Mouse (Mus musculus) left cerebral cortex, postnatal 14 days (tissue): ENCODE data around the gene Ffar4. TPM values are rescaled to one million over a fixed set of nuclear protein-coding genes. Genes with fewer than 3 reads are reported as not detected.

Experiments used
- DNase-seq, 2 experiments: peaks; one replicate each; pipeline ENCODE4 v3.0.0; 2021 to 2022; ENCODE audit warnings: low spot score in 2 of 2, mixed read lengths in 1 of 2
- intact Hi-C: fragments of 180-260 bp; cut with DNase I; formaldehyde crosslinking; loops from one replicate; pipeline ENCODE4 v1.15.1; 2025
- total RNA-seq, 2 experiments: library from RNA; stranded (reverse); gene quantifications; 2 replicates each; pipeline ENCODE4 v1.2.3; 2021

Gene Ffar4
- total RNA-seq, 2 experiments from 2014 or later: not detected

DNA sequence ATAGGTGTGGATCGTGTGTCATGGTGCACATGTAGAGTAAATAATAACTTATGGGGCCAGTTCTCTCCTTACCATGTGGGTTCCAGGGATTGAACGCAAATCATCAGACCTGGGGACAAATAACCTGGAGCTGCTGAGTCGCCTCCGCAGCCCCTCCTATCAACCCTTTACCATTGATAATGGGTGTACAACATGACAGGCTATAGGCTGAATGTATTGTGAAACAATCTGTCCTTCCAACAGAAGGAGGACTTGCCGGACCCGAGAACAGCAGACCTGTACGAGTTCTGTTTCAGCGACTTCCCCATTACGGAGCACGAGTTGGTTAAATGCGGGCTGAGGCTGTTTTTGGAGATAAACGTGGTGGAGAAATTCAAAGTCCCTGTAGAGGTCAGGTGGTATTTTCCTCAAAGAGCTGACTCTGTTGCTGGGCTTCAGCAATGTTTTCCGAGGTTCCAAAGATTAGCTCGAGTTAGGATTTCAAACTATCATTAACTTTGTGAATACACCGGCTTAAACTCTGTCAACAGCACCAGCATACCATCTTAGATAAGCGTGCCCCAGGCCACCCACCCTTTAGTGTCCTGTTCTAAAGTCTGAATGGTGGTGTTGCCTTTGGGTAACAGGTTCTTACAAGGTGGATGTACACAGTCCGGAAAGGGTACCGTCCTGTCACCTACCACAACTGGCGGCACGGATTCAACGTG lies 64.9 kb downstream of the Ffar4 start:
- no peak for DNase-seq

More for the DNA sequence above, 64.9 kb downstream of the Ffar4 start:
- intact Hi-C loops: no loop called here

Other genes with a start within 250 kb of the Ffar4 start
- 1 to 10 TPM; 5.9 to 6.4 TPM for gene Myof, start 53.5 kb upstream of the Ffar4 start, total RNA-seq
- under 1 TPM; 0.57 to 0.66 TPM for gene Cep55, start 42.1 kb upstream of the Ffar4 start, total RNA-seq
- 10 to 100 TPM; 23.3 to 23.6 TPM for gene Rbp4, start 28.2 kb downstream of the Ffar4 start, total RNA-seq
- gene Pde6c, start 35.7 kb downstream of the Ffar4 start, total RNA-seq: under 1 TPM; 0.53 to 0.87 TPM
- 10 to 100 TPM; 11.1 to 15.9 TPM for gene Fra10ac1, start 127.1 kb downstream of the Ffar4 start, total RNA-seq
- gene Lgi1, start 167.5 kb downstream of the Ffar4 start, total RNA-seq: 100 to 1,000 TPM; 117 to 127 TPM